Mouse (Mus musculus) bone marrow, adult 2 months (tissue): ENCODE measurements around the gene Gm12394. TPM values are rescaled to one million over a fixed set of nuclear protein-coding genes. Genes with fewer than 3 reads are reported as not detected.

Source experiments
- H3K27ac ChIP-seq: fragments of 200-500 bp; 2 replicates; pipeline ENCODE4 v1.5.1; 2012; ENCODE audit warnings: low read depth, mild to moderate bottlenecking, control low read depth, inconsistent platforms, low read length; ENCODE audit not compliant: control insufficient read depth, poor library complexity, insufficient read depth
- H3K4me1 ChIP-seq: fragments of 200-500 bp; 2 replicates; pipeline ENCODE4 v1.6.1; 2011; ENCODE audit warnings: low read length; ENCODE audit not compliant: control insufficient read depth, insufficient read depth
- H3K4me3 ChIP-seq: fragments of 200-500 bp; replicated peaks from 2 replicates; pipeline ENCODE3; 2011; ENCODE audit warnings: mild to moderate bottlenecking, low read depth, low read length, control low read depth; ENCODE audit not compliant: control insufficient read depth
- CTCF ChIP-seq: fragments of 200-500 bp; IDR thresholded peaks from 2 replicates; pipeline ENCODE4 v1.5.1; 2011; ENCODE audit warnings: low read length, control low read depth; ENCODE audit not compliant: control insufficient read depth, insufficient read depth
- POLR2A ChIP-seq: fragments of 200-500 bp; IDR thresholded peaks from 2 replicates; pipeline ENCODE4 v1.6.1; 2011; ENCODE audit warnings: low read depth, mild to moderate bottlenecking, control low read depth, low read length, borderline replicate concordance; ENCODE audit not compliant: control insufficient read depth
- WGBS: fragments of 180-500 bp; shearing (Covaris S2); methylation state at CpG from one replicate; pipeline ENCODE4 v1.1.7; 2018; 5-methylcytosine and 5-hydroxymethylcytosine counted together
- polyA plus RNA-seq: library from polyadenylated mRNA; stranded (reverse); fragments of >200 nt; gene quantifications from 2 replicates; pipeline ENCODE4 v1.2.4, GENCODE M21; 2011; ENCODE audit warnings: low replicate concordance; ENCODE audit not compliant: missing spikeins, insufficient read depth, insufficient read length

Gene Gm12394
- polyA plus RNA-seq, 1 experiment, result not detected

- Histone ChIP-seq H3K4me3 (no peak overlapping the region), H3K4me1 (no peaks in the 10 kb centered on the region), H3K27ac (no peak overlapping the region)
- no peak for TF ChIP-seq CTCF
- TF ChIP-seq POLR2A, result no peak
- WGBS, result 77% methylated on average over 7 of the region's 7 CpGs
Measured at GRCm38 (mm10) chr4:42891176-42891575, 34.6 kb upstream of the Gm12394 start.

- TF ChIP-seq POLR2A (no peak), CTCF (no peak)
- WGBS, result 94% methylated on average over 6 of the region's 6 CpGs
- H3K4me1 ChIP-seq, result no peaks in the 10 kb centered on the region
- H3K27ac ChIP-seq, result no peak overlapping the region
- H3K4me3 ChIP-seq, result no peak overlapping the region
Measured at GRCm38 (mm10) chr4:42888806-42889205, 32.2 kb upstream of the Gm12394 start.

DNA sequence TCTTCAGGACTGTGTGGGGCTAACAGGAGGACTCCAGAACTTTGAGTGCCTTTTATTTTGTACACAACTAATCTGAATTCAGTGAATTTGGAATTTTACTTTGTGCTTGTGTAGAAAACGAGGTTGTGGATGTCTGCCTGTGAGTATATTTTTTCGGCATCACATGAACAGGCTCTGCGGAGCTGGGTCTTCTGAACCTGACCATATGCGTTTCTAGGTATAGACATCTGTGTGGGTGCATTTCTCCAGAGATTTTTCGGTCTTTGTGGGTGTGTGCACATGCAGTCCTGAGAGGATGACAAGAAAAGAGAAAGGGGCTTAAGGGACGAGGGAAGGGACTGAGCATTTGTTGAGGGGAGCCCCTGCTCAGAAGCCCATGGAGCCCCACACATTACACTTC lies 30.4 kb upstream of the Gm12394 start:
- no peak overlapping the region for H3K4me3 ChIP-seq
- 83% methylated on average over 6 of the region's 6 CpGs for WGBS
- TF ChIP-seq POLR2A (no peak), CTCF (no peak)
- no peaks in the 10 kb centered on the region for H3K4me1 ChIP-seq
- no peak overlapping the region for H3K27ac ChIP-seq

DNA sequence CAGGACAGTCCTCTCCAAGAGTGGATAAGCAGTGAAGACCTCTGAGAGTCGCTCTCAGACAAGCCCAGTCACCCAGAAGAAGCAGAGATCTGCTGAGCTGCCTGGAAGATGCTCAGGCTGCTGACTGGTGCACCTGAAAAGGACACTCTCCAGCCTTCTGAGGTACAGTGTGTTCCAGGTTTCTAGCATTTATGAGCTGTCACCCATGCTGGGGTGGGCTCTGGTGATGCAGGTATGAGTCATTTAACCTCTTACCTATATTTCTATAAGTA lies 24.0 kb upstream of the Gm12394 start:
- TF ChIP-seq POLR2A (no peak), CTCF (no peak)
- 0% methylated on average over 1 of the region's 1 CpGs for WGBS
- Histone ChIP-seq H3K4me3 (peak overlapping the region; percentile 69), H3K27ac (peak overlapping the region; percentile 74), H3K4me1 (no peaks in the 10 kb centered on the region; the same call in 1 of the 2 replicates)

GRCm38 (mm10) chr4:42879829-42880676 lies 23.5 kb upstream of the Gm12394 start:
- peak overlapping the region; percentile 69 for H3K4me3 ChIP-seq
- no peaks in the 10 kb centered on the region; the same call in 1 of the 2 replicates for H3K4me1 ChIP-seq
- TF ChIP-seq CTCF (no peak), POLR2A (no peak)
- 29% methylated on average over 16 of the region's 16 CpGs for WGBS
- peak overlapping the region; percentile 74 for H3K27ac ChIP-seq

- WGBS, result 70% methylated on average over 2 of the region's 2 CpGs
- Histone ChIP-seq H3K27ac (no peak overlapping the region), H3K4me1 (no peaks in the 10 kb centered on the region; the same call in 1 of the 2 replicates)
Measured at GRCm38 (mm10) chr4:42877657-42878056, 21.1 kb upstream of the Gm12394 start.

DNA sequence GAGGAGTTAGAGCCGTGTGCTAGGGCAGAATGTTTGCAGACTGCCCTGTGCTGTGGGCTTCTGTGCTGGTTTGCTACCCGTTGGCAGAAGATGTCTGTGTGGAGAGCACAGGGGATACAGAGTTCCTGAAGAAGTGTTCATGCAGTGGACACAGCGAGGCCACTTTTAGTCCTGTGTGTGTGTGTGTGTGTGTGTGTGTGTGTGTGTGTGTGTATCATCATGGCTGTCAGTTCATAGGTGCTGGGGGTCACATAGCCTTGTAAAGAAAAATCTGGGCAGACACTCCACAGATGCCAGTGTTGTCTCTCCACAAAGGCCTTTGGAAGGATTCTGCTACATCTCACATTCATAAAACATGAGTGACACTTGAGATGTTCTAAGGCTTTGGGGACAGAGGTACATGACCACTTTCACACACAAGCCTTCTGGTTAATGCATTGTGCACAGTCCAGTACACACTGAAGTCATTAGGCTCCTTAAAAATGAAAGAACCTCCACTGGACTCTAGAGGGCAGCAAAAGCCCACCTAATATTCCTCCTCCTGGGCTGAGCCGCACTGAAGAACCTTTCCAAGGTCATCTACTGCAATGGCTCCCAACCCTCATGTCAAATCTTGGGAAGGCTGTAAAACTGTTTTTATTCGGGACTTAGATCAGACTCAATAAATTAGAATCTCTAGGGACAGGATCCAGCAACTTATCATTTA lies 20.2 kb upstream of the Gm12394 start:
- Histone ChIP-seq H3K4me3 (no peak overlapping the region), H3K27ac (no peak overlapping the region), H3K4me1 (no peaks in the 10 kb centered on the region; the same call in 1 of the 2 replicates)
- WGBS, result 34% methylated on average over 5 of the region's 5 CpGs
- TF ChIP-seq CTCF (peak; percentile 62), POLR2A (no peak)

More at GRCm38 (mm10) chr4:42877657-42878056, 21.1 kb upstream of the Gm12394 start:
- no peak for TF ChIP-seq CTCF
- TF ChIP-seq POLR2A, result no peak
- no peak overlapping the region for H3K4me3 ChIP-seq

GRCm38 (mm10) chr4:42874134-42874533 lies 17.6 kb upstream of the Gm12394 start, which contains the start of gene Fam205c:
Gene Fam205c, minus strand, starts transcription at chr4:42874234.
- no peaks in the 10 kb centered on the region for H3K4me1 ChIP-seq
- WGBS, result 86% methylated on average over 7 of the region's 7 CpGs
- H3K27ac ChIP-seq, result no peak within 1 kb of the TSS
- no peak for TF ChIP-seq CTCF
- no peak for TF ChIP-seq POLR2A
- no peak within 1 kb of the TSS for H3K4me3 ChIP-seq
